Mouse (Mus musculus): Measurements from ENCODE around the gene Hrct1.

The Hrct1 gene

GRCm38 (mm10) chr4:43770909-43771308 is 43.9 kb downstream of the Hrct1 start, which contains the start of gene Olfr159:
Gene Olfr159, minus strand, starts transcription at chr4:43771009.
- no peak for ATAC-seq (ENCODE audit: insufficient number of reproducible peaks, low FRiP score, low TSS enrichment)

DNA sequence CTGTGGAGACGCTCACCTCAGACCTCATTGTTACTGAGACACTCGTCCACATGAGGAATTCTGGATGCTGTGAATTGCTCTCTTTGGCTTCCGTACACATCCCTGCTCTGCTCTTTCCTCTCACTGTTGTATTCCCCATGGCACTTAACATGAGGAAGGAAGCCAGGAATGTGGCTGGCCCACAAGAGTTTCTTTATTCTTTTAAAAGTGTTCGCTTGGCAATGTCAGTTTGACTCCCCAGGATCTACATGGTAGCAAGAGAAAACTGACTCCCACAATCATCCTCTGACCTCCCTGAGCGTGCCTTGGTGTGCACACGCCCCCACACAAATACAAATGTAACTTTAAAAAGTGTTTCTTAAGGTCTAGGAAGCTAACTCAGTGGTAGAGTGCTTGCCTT is 44.6 kb downstream of the Hrct1 start:
- no peak for ATAC-seq (ENCODE audit: insufficient number of reproducible peaks, low FRiP score, low TSS enrichment)

GRCm38 (mm10) chr4:43772304-43772703 is 45.3 kb downstream of the Hrct1 start:
- ATAC-seq (ENCODE audit: insufficient number of reproducible peaks, low FRiP score, low TSS enrichment): no peak

Measured in cerebellum, adult (tissue).